In genomic region chr14:88801328-88801727, GRCm38 (mm10) we compare ENCODE assay signal across 19 mouse cellular contexts.
"Had no signal": no experiment of that assay in that cellular context is flagged by ENCODE, and none has a peak within 500 bp of the region (broad histone marks: within the 10 kb centered on the region; RNA-seq: fewer than 3 reads in every experiment).

No protein-coding gene starts in this region.

- H3K4me1 ChIP-seq: midbrain, embryonic 10.5 days; midbrain, embryonic 12.5 days; neural tube, embryonic 13.5 days; neural tube, embryonic 15.5 days had no signal

- H3K4me3 ChIP-seq: midbrain, embryonic 10.5 days; midbrain, embryonic 12.5 days; myocyte; neural tube, embryonic 13.5 days; neural tube, embryonic 15.5 days had no signal

- H3K9ac ChIP-seq: lung, embryonic 14.5 days; midbrain, embryonic 12.5 days; neural tube, embryonic 13.5 days; neural tube, embryonic 15.5 days had no signal

- ATAC-seq: midbrain, embryonic 16.5 days had no signal

- H3K4me2 ChIP-seq: lung, embryonic 14.5 days; midbrain, embryonic 12.5 days; neural tube, embryonic 13.5 days; neural tube, embryonic 15.5 days had no signal

- H3K9me3 ChIP-seq: midbrain, embryonic 10.5 days; midbrain, embryonic 12.5 days; neural tube, embryonic 13.5 days; neural tube, embryonic 15.5 days had no signal

- H3K27ac ChIP-seq: midbrain, embryonic 10.5 days; midbrain, embryonic 12.5 days; neural tube, embryonic 13.5 days; neural tube, embryonic 15.5 days had no signal

- H3K36me3 ChIP-seq: midbrain, embryonic 10.5 days; midbrain, embryonic 12.5 days; neural tube, embryonic 13.5 days; neural tube, embryonic 15.5 days had no signal

- DNase-seq: lung, adult 18-20 months; lung, embryonic 14.5 days; lung, postnatal 10 days; lung, postnatal 4 days; midbrain, embryonic 14.5 days; retina, postnatal 1 day; right cerebral cortex, adult 18-20 months; right cerebral cortex, postnatal 25 days; right cerebral cortex, postnatal 4 days; spleen, adult 18-20 months; thymus, adult 2 months; thymus, postnatal 25 days; thymus, postnatal 4 days had no signal

- H3K27me3 ChIP-seq: midbrain, embryonic 12.5 days; neural tube, embryonic 13.5 days; neural tube, embryonic 15.5 days had no signal
